Mouse (Mus musculus): ENCODE data around the gene Spry1. TPM values are rescaled to one million over a fixed set of nuclear protein-coding genes. Genes with fewer than 3 reads are reported as not detected.

The Spry1 gene
- total and polyA plus RNA-seq, 2 experiments from 2014 or later, result 5.5 to 40.6 TPM

GRCm38 (mm10) chr3:37603541-37603940 is 36.2 kb upstream of the Spry1 start:
- ATAC-seq, result no peak
- 0 out of 2 replicates have a peak, but pooled peaks cover 2% of the 10 kb centered on the region for H3K4me1 ChIP-seq (ENCODE audit: insufficient read depth, low read length)
- no peaks in the 10 kb centered on the region for H3K9me3 ChIP-seq (ENCODE audit: low read length)
- no peak for TF ChIP-seq CTCF (IDR thresholded peaks at IDR 0.05; ENCODE audit: low read depth)
- no peaks in the 10 kb centered on the region for H3K36me3 ChIP-seq (ENCODE audit: insufficient read depth, low read length)
- no peak overlapping the region for H3K27ac ChIP-seq
- H3K27me3 ChIP-seq (ENCODE audit: insufficient read depth, low read length), result no peaks in the 10 kb centered on the region
- WGBS, result 78% methylated on average over 3 of the region's 3 CpGs
- DNase-seq (ENCODE audit: low spot score), result no peak
- no peak overlapping the region for H3K4me3 ChIP-seq (ENCODE audit: low read length)
- no peak overlapping the region for H3K4me2 ChIP-seq (ENCODE audit: low read depth, low read length)
- H3K9ac ChIP-seq (replicated peaks; ENCODE audit: low read length), result no peak overlapping the region

- TF ChIP-seq CTCF (IDR thresholded peaks at IDR 0.05; ENCODE audit: low read depth), result no peak
- H3K36me3 ChIP-seq (ENCODE audit: insufficient read depth, low read length), result no peaks in the 10 kb centered on the region
- no peaks in the 10 kb centered on the region for H3K9me3 ChIP-seq (ENCODE audit: low read length)
- peak; percentile 62 for DNase-seq (ENCODE audit: low spot score)
- H3K4me3 ChIP-seq (ENCODE audit: low read length), result no peak overlapping the region
- H3K27me3 ChIP-seq (ENCODE audit: insufficient read depth, low read length), result no peaks in the 10 kb centered on the region
- H3K9ac ChIP-seq (replicated peaks; ENCODE audit: low read length), result no peak overlapping the region
- 0 out of 2 replicates have a peak, but pooled peaks cover 2% of the 10 kb centered on the region for H3K4me1 ChIP-seq (ENCODE audit: insufficient read depth, low read length)
- ATAC-seq, result peak; percentile 79
- peak overlapping the region; percentile 36 for H3K27ac ChIP-seq
- H3K4me2 ChIP-seq (ENCODE audit: low read depth, low read length), result no peak overlapping the region
- 43% methylated on average over 13 of the region's 13 CpGs for WGBS
Observed at GRCm38 (mm10) chr3:37604976-37605875, 34.5 kb upstream of the Spry1 start.

GRCm38 (mm10) chr3:37605876-37606238 is 33.9 kb upstream of the Spry1 start:
- no peak overlapping the region; the same call in 1 of the 2 replicates for H3K27ac ChIP-seq
- H3K4me3 ChIP-seq (ENCODE audit: low read length), result no peak overlapping the region
- no peaks in the 10 kb centered on the region for H3K36me3 ChIP-seq (ENCODE audit: insufficient read depth, low read length)
- DNase-seq (ENCODE audit: low spot score) (no peak), ATAC-seq (peak; percentile 48; the same call in 1 of the 2 replicates)
- no peaks in the 10 kb centered on the region for H3K27me3 ChIP-seq (ENCODE audit: insufficient read depth, low read length)
- H3K9ac ChIP-seq (replicated peaks; ENCODE audit: low read length), result no peak overlapping the region
- H3K4me1 ChIP-seq (ENCODE audit: insufficient read depth, low read length), result 0 out of 2 replicates have a peak, but pooled peaks cover 2% of the 10 kb centered on the region
- H3K4me2 ChIP-seq (ENCODE audit: low read depth, low read length), result no peak overlapping the region
- H3K9me3 ChIP-seq (ENCODE audit: low read length), result no peaks in the 10 kb centered on the region
- no peak for TF ChIP-seq CTCF (IDR thresholded peaks at IDR 0.05; ENCODE audit: low read depth)
- WGBS, result 77% methylated on average over 10 of the region's 10 CpGs

GRCm38 (mm10) chr3:37608926-37609325 is 30.8 kb upstream of the Spry1 start:
- no peaks in the 10 kb centered on the region for H3K27me3 ChIP-seq (ENCODE audit: insufficient read depth, low read length)
- H3K4me3 ChIP-seq (ENCODE audit: low read length), result no peak overlapping the region
- TF ChIP-seq CTCF (IDR thresholded peaks at IDR 0.05; ENCODE audit: low read depth), result peak; percentile 31
- H3K27ac ChIP-seq, result no peak overlapping the region
- no peak overlapping the region for H3K9ac ChIP-seq (replicated peaks; ENCODE audit: low read length)
- 0 out of 2 replicates have a peak, but pooled peaks cover 2% of the 10 kb centered on the region for H3K4me1 ChIP-seq (ENCODE audit: insufficient read depth, low read length)
- H3K4me2 ChIP-seq (ENCODE audit: low read depth, low read length), result no peak overlapping the region
- no peak for ATAC-seq
- H3K36me3 ChIP-seq (ENCODE audit: insufficient read depth, low read length), result no peaks in the 10 kb centered on the region
- WGBS, result 90% methylated on average over 4 of the region's 4 CpGs
- DNase-seq (ENCODE audit: low spot score), result no peak
- H3K9me3 ChIP-seq (ENCODE audit: low read length), result no peaks in the 10 kb centered on the region

GRCm38 (mm10) chr3:37610670-37611069 is 29.1 kb upstream of the Spry1 start:
- Histone ChIP-seq H3K36me3 (ENCODE audit: insufficient read depth, low read length) (no peaks in the 10 kb centered on the region), H3K4me2 (ENCODE audit: low read depth, low read length) (no peak overlapping the region), H3K4me3 (ENCODE audit: low read length) (no peak overlapping the region), H3K27me3 (ENCODE audit: insufficient read depth, low read length) (no peaks in the 10 kb centered on the region), H3K4me1 (ENCODE audit: insufficient read depth, low read length) (0 out of 2 replicates have a peak, but pooled peaks cover 2% of the 10 kb centered on the region), H3K9me3 (ENCODE audit: low read length) (no peaks in the 10 kb centered on the region), H3K9ac (replicated peaks; ENCODE audit: low read length) (no peak overlapping the region), H3K27ac (no peak overlapping the region)
- 93% methylated on average over 2 of the region's 2 CpGs for WGBS
- ATAC-seq, result no peak
- TF ChIP-seq CTCF (IDR thresholded peaks at IDR 0.05; ENCODE audit: low read depth), result no peak
- DNase-seq (ENCODE audit: low spot score), result no peak

- no peak overlapping the region for H3K4me2 ChIP-seq (ENCODE audit: low read depth, low read length)
- no peak for ATAC-seq
Observed at GRCm38 (mm10) chr3:37613722-37614121, 26.0 kb upstream of the Spry1 start.

More at GRCm38 (mm10) chr3:37613722-37614121, 26.0 kb upstream of the Spry1 start:
- Histone ChIP-seq H3K27ac (no peak overlapping the region), H3K4me3 (ENCODE audit: low read length) (no peak overlapping the region), H3K4me1 (ENCODE audit: insufficient read depth, low read length) (no peaks in the 10 kb centered on the region), H3K9ac (replicated peaks; ENCODE audit: low read length) (no peak overlapping the region), H3K36me3 (ENCODE audit: insufficient read depth, low read length) (no peaks in the 10 kb centered on the region), H3K9me3 (ENCODE audit: low read length) (no peaks in the 10 kb centered on the region), H3K27me3 (ENCODE audit: insufficient read depth, low read length) (no peaks in the 10 kb centered on the region)
- 58% methylated on average over 10 of the region's 10 CpGs for WGBS
- TF ChIP-seq CTCF (IDR thresholded peaks at IDR 0.05; ENCODE audit: low read depth), result no peak
- no peak for DNase-seq (ENCODE audit: low spot score)
